Mouse (Mus musculus) liver, embryonic 15.5 days (tissue): ENCODE results near the gene Myb. TPM values are rescaled to one million over a fixed set of nuclear protein-coding genes. Genes with fewer than 3 reads are reported as not detected.

ENCODE experiments used
- ATAC-seq: fragments of 200-750 bp; cut with Nextera tagmentation; 2 replicates; pipeline ENCODE4 v1.8.0; 2017; ENCODE audit warnings: moderate number of reproducible peaks, mild to moderate bottlenecking, moderate library complexity; ENCODE audit not compliant: insufficient read depth
- H3K27ac ChIP-seq: fragments of 300-500 bp; sonication (generic); replicated peaks from 2 replicates; pipeline ENCODE4 v1.5.1; 2015; ENCODE audit warnings: mild to moderate bottlenecking, inconsistent platforms
- H3K27me3 ChIP-seq: fragments of 300-500 bp; sonication (generic); 2 replicates; pipeline ENCODE4 v1.6.1; 2015; ENCODE audit warnings: mild to moderate bottlenecking, inconsistent platforms
- H3K36me3 ChIP-seq: fragments of 300-500 bp; sonication (generic); replicated peaks from 2 replicates; pipeline ENCODE4 v1.6.1; 2015; ENCODE audit warnings: moderate library complexity, mild to moderate bottlenecking, inconsistent platforms
- H3K4me1 ChIP-seq: fragments of 300-500 bp; sonication (generic); replicated peaks from 2 replicates; pipeline ENCODE4 v1.6.1; 2015; ENCODE audit warnings: inconsistent platforms
- H3K4me2 ChIP-seq: fragments of 300-500 bp; sonication (generic); 2 replicates; pipeline ENCODE4 v1.6.1; 2015; ENCODE audit warnings: moderate library complexity, mild to moderate bottlenecking, inconsistent platforms
- H3K4me3 ChIP-seq: fragments of 300-500 bp; sonication (generic); replicated peaks from 2 replicates; pipeline ENCODE4 v1.5.1; 2015; ENCODE audit warnings: mild to moderate bottlenecking, inconsistent platforms
- H3K9ac ChIP-seq: fragments of 300-500 bp; sonication (generic); 2 replicates; pipeline ENCODE4 v1.6.1; 2015; ENCODE audit warnings: moderate library complexity, mild to moderate bottlenecking, inconsistent platforms
- H3K9me3 ChIP-seq: fragments of 300-500 bp; sonication (generic); replicated peaks from 2 replicates; pipeline ENCODE4 v1.6.1; 2016; ENCODE audit warnings: inconsistent platforms
- WGBS: fragments of 180-500 bp; shearing (Covaris S2); methylation state at CpG from one replicate; pipeline ENCODE4 v1.1.7; 2015; ENCODE audit warnings: mixed read lengths; ENCODE audit not compliant: insufficient replicate concordance; 5-methylcytosine and 5-hydroxymethylcytosine counted together
- polyA plus RNA-seq: library from polyadenylated mRNA; unstranded; fragments of >200 nt; fragmentation: Nextera tagmentation; extraction: Ambion mirVana; gene quantifications from 2 replicates; pipeline ENCODE4 v1.2.1, GENCODE M21; 2015

Myb gene
- polyA plus RNA-seq, 1 experiment from 2014 or later = 9.7 TPM

- Histone ChIP-seq H3K4me2 (0 out of 2 replicates have a peak overlapping the region, but pooled peaks have one; percentile 26), H3K27ac (peak overlapping the region; percentile 45; the same call in 1 of the 2 replicates), H3K27me3 (no peaks in the 10 kb centered on the region), H3K9ac (peak overlapping the region; percentile 9; the same call in 1 of the 2 replicates), H3K9me3 (no peaks in the 10 kb centered on the region), H3K36me3 (no peaks in the 10 kb centered on the region), H3K4me3 (no peak overlapping the region), H3K4me1 (peaks cover 70% of the 10 kb centered on the region)
- 16% methylated on average over 10 of the region's 10 CpGs for WGBS
- ATAC-seq = no peak
Observed at GRCm38 (mm10) chr10:21193088-21193934, 32.5 kb upstream of the Myb start.

GRCm38 (mm10) chr10:21192436-21192835 is 31.7 kb upstream of the Myb start:
- Histone ChIP-seq H3K4me3 (no peak overlapping the region), H3K9ac (no peak overlapping the region), H3K36me3 (no peaks in the 10 kb centered on the region), H3K27me3 (no peaks in the 10 kb centered on the region), H3K4me2 (no peak overlapping the region), H3K9me3 (no peaks in the 10 kb centered on the region), H3K27ac (no peak overlapping the region), H3K4me1 (peaks cover 69% of the 10 kb centered on the region)
- ATAC-seq = no peak
- 65% methylated on average over 10 of the region's 10 CpGs for WGBS

DNA sequence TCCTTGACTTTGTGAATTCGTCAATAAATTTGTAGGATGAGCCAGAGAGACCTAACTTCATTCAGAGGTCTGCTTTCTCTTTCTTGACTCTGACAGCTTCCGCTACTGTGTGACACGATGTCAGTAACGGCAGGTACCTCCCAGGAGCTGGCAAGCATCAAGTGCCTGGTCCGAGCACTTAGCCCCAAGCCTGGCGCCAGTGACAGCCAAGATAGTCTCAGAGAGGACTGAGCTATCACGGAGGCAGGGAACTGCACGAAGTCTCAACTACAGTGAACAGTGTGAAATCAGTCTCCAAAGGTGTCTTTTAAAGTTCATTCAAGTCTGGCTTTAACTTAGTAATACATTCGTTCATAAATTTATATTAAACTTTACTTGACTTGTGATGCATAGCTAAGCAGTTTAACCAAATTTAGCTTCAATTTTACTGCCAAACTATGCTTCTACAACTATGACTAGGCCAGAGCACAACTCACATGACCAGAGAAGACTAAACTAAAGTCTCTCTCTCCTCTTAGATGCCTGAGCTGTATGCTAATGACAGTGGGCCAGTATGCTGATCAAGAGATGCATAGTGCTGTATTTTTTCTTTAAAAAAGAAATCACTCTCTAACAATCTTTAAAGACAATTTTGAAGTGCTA is 29.1 kb upstream of the Myb start:
- Histone ChIP-seq H3K9ac (no peak overlapping the region), H3K27ac (no peak overlapping the region), H3K4me3 (no peak overlapping the region), H3K4me2 (peak overlapping the region; percentile 73; the same call in 1 of the 2 replicates), H3K9me3 (no peaks in the 10 kb centered on the region), H3K27me3 (no peaks in the 10 kb centered on the region), H3K36me3 (no peaks in the 10 kb centered on the region), H3K4me1 (peaks cover 53% of the 10 kb centered on the region)
- ATAC-seq = no peak
- 51% methylated on average over 9 of the region's 9 CpGs for WGBS

GRCm38 (mm10) chr10:21189275-21189601 is 28.5 kb upstream of the Myb start:
- no peaks in the 10 kb centered on the region for H3K9me3 ChIP-seq
- H3K4me2 ChIP-seq = peak overlapping the region; percentile 73
- no peak for ATAC-seq
- H3K36me3 ChIP-seq = no peaks in the 10 kb centered on the region
- H3K27me3 ChIP-seq = no peaks in the 10 kb centered on the region
- no peak overlapping the region for H3K27ac ChIP-seq
- peak overlapping the region; percentile 57; the same call in 1 of the 2 replicates for H3K9ac ChIP-seq
- 17% methylated on average over 8 of the region's 8 CpGs for WGBS
- peaks cover 48% of the 10 kb centered on the region for H3K4me1 ChIP-seq
- H3K4me3 ChIP-seq = peak overlapping the region; percentile 64

DNA sequence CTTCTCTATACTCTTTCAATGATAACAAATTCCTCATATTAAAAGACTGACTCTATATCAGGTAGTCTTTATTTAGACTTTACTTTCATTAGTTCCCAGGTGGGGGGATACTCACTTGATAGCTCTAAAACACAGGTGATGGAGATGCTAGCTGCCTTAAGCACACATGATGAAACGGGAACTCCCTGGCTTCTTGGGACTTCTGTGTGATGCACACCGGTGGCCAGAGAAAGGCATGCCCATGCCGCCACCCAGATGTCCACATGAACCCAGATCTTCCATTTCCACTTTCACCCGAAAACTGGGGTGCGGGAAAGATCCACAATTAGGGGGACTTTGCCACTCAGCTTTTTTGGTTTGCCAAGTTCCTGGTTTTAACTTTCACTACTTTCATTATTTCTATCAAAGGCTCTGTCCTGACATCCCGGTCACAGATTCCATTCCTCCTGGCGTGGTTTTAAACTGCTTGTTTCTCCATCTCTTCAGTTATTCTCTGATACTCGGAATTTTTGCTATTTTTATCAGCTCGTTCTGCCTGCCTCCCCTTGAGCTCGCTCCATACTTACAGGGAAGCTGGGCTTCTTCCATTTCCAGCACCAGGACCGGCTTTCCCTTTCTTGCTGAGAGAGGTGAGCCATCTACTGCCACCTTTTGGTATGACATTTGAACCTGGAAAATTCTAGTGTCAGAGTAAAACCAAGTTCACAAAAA is 27.9 kb upstream of the Myb start:
- no peaks in the 10 kb centered on the region for H3K36me3 ChIP-seq
- no peaks in the 10 kb centered on the region for H3K27me3 ChIP-seq
- peak; percentile 63 for ATAC-seq
- H3K27ac ChIP-seq = no peak overlapping the region
- H3K9ac ChIP-seq = peak overlapping the region; percentile 57
- H3K4me1 ChIP-seq = peaks cover 43% of the 10 kb centered on the region
- H3K9me3 ChIP-seq = no peaks in the 10 kb centered on the region
- WGBS = 12% methylated on average over 11 of the region's 11 CpGs
- peak overlapping the region; percentile 64 for H3K4me3 ChIP-seq
- peak overlapping the region; percentile 73 for H3K4me2 ChIP-seq

- Histone ChIP-seq H3K27ac (no peak overlapping the region), H3K36me3 (no peaks in the 10 kb centered on the region), H3K4me3 (no peak overlapping the region), H3K4me2 (no peak overlapping the region), H3K4me1 (peaks cover 35% of the 10 kb centered on the region), H3K9ac (no peak overlapping the region), H3K9me3 (no peaks in the 10 kb centered on the region), H3K27me3 (no peaks in the 10 kb centered on the region)
- ATAC-seq = no peak
Observed at GRCm38 (mm10) chr10:21187847-21188246, 27.1 kb upstream of the Myb start.

GRCm38 (mm10) chr10:21186733-21187132 is 25.9 kb upstream of the Myb start:
- Histone ChIP-seq H3K27ac (no peak overlapping the region; the same call in 1 of the 2 replicates), H3K9me3 (no peaks in the 10 kb centered on the region), H3K36me3 (no peaks in the 10 kb centered on the region), H3K4me2 (peak overlapping the region; percentile 27), H3K4me1 (peaks cover 28% of the 10 kb centered on the region), H3K4me3 (no peak overlapping the region), H3K27me3 (no peaks in the 10 kb centered on the region), H3K9ac (no peak overlapping the region)
- WGBS = 13% methylated on average over 5 of the region's 5 CpGs
- no peak for ATAC-seq

DNA sequence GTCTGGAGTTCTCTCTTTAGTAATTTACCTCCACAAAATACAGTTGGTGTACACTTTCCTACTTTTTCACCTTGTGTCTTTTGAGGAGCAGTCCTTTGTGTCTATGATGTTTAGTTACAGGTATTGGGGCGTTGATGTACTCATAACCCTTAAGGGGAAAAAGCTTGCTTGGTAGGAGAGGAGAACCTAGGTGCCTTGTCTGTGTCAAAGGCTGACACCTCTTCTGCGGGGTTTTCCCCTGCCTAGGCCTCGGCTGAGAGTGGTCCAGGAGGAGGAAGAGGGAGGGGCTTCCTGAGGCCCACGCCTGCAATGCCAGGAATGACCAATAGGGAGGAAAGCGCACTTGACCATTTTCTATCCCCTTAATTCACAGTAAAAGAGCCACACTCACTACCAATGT is 17.9 kb upstream of the Myb start:
- Histone ChIP-seq H3K9me3 (no peaks in the 10 kb centered on the region), H3K27ac (no peak overlapping the region), H3K4me2 (no peak overlapping the region), H3K4me3 (no peak overlapping the region), H3K27me3 (no peaks in the 10 kb centered on the region), H3K9ac (no peak overlapping the region), H3K4me1 (no peaks in the 10 kb centered on the region), H3K36me3 (no peaks in the 10 kb centered on the region)
- ATAC-seq = no peak
- 40% methylated on average over 5 of the region's 5 CpGs for WGBS

DNA sequence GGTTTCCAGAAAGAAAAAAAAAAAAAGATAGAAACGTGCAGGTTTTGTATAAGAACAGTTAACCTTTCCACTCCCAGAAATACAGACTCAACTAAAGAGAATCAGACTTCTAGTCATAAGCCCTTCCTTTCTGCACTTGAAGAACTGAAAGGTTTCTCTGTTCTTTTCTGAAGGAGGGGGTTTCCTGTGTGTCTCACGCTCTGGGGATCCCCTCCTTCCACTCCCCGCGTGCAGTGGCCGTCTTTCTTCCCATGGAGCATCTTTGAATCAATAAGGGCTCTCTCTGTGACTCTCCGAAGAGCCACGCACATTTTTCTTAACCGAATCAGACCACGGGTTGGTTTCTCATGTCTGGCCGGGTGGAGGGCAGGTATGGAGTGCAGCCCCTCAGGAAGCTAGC is 17.5 kb upstream of the Myb start:
- no peaks in the 10 kb centered on the region for H3K27me3 ChIP-seq
- H3K36me3 ChIP-seq = no peaks in the 10 kb centered on the region
- WGBS = 70% methylated on average over 10 of the region's 10 CpGs

GRCm38 (mm10) chr10:21172650-21173200 is 11.9 kb upstream of the Myb start:
- ATAC-seq = no peak

More for the DNA sequence above, 17.5 kb upstream of the Myb start:
- no peaks in the 10 kb centered on the region for H3K4me1 ChIP-seq
- no peaks in the 10 kb centered on the region for H3K9me3 ChIP-seq
- H3K9ac ChIP-seq = no peak overlapping the region
- no peak overlapping the region for H3K4me2 ChIP-seq
- H3K27ac ChIP-seq = no peak overlapping the region
- no peak overlapping the region for H3K4me3 ChIP-seq
- ATAC-seq = no peak

GRCm38 (mm10) chr10:21168466-21168865 is 7.7 kb upstream of the Myb start:
- WGBS = 82% methylated on average over 8 of the region's 8 CpGs
- no peak overlapping the region for H3K4me3 ChIP-seq
- no peak overlapping the region for H3K9ac ChIP-seq
- no peak overlapping the region for H3K4me2 ChIP-seq
- H3K36me3 ChIP-seq = no peaks in the 10 kb centered on the region
- H3K4me1 ChIP-seq = no peaks in the 10 kb centered on the region
- H3K27me3 ChIP-seq = no peaks in the 10 kb centered on the region; the same call in 1 of the 2 replicates
- ATAC-seq = no peak
- H3K9me3 ChIP-seq = no peaks in the 10 kb centered on the region
- H3K27ac ChIP-seq = no peak overlapping the region

More at GRCm38 (mm10) chr10:21172650-21173200, 11.9 kb upstream of the Myb start:
- no peak overlapping the region for H3K27ac ChIP-seq
- no peaks in the 10 kb centered on the region for H3K36me3 ChIP-seq
- WGBS = 59% methylated on average over 4 of the region's 4 CpGs
- no peak overlapping the region for H3K4me2 ChIP-seq
- H3K4me3 ChIP-seq = no peak overlapping the region
- H3K9ac ChIP-seq = no peak overlapping the region
- no peaks in the 10 kb centered on the region for H3K27me3 ChIP-seq
- H3K9me3 ChIP-seq = no peaks in the 10 kb centered on the region
- no peaks in the 10 kb centered on the region for H3K4me1 ChIP-seq
